Mouse (Mus musculus) C2C12 (cell line): Measurements from ENCODE around the gene Ston2. TPM values are rescaled to one million over a fixed set of nuclear protein-coding genes. Genes with fewer than 3 reads are reported as not detected.

Source experiments
- H3K27me3 ChIP-seq: one replicate; pipeline ENCODE4 v1.6.1; 2011; ENCODE audit not compliant: control insufficient read depth, insufficient read depth, insufficient read length
- H3K36me3 ChIP-seq: one replicate; pipeline ENCODE4 v1.6.1; 2011; ENCODE audit not compliant: control insufficient read depth, insufficient read depth
- H3K4me3 ChIP-seq: one replicate; pipeline ENCODE4 v1.5.1; 2011; ENCODE audit warnings: mild to moderate bottlenecking, control low read depth; ENCODE audit not compliant: poor library complexity, insufficient read depth, severe bottlenecking
- H3K79me2 ChIP-seq: one replicate; pipeline ENCODE4 v1.6.1; 2011; ENCODE audit not compliant: control insufficient read depth, insufficient read depth
- H3K79me3 ChIP-seq: one replicate; pipeline ENCODE4 v1.6.1; 2011; ENCODE audit warnings: low read depth, control low read depth
- H3ac ChIP-seq: one replicate; pipeline ENCODE3; 2011; ENCODE audit warnings: low read depth; ENCODE audit not compliant: control insufficient read depth, insufficient read length
- CEBPB ChIP-seq: IDR thresholded peaks from one replicate; pipeline ENCODE4 v1.6.1; 2011; ENCODE audit warnings: low read depth, mild to moderate bottlenecking, control low read depth, moderate library complexity
- CTCF ChIP-seq: IDR thresholded peaks from one replicate; pipeline ENCODE4 v1.5.1; 2011; ENCODE audit not compliant: control insufficient read depth, insufficient read depth, insufficient read length
- FOSL1 ChIP-seq: IDR thresholded peaks from one replicate; pipeline ENCODE4 v1.8.0; 2011; ENCODE audit warnings: mild to moderate bottlenecking, low read length; ENCODE audit not compliant: poor library complexity, insufficient read depth, severe bottlenecking
- MAX ChIP-seq: IDR thresholded peaks from one replicate; pipeline ENCODE4 v1.6.1; 2011; ENCODE audit warnings: mild to moderate bottlenecking, control low read depth
- MYOD1 ChIP-seq: IDR thresholded peaks from one replicate; pipeline ENCODE4 v1.6.1; 2011; ENCODE audit warnings: low read depth; ENCODE audit not compliant: control insufficient read depth, insufficient read length
- MYOG ChIP-seq: IDR thresholded peaks from one replicate; pipeline ENCODE4 v1.6.1; 2011; ENCODE audit not compliant: control insufficient read depth, insufficient read length; ENCODE audit errors: extremely low read depth
- USF1 ChIP-seq: IDR thresholded peaks from one replicate; pipeline ENCODE4 v1.6.1; 2011; ENCODE audit warnings: low read depth, mild to moderate bottlenecking, control low read depth, moderate library complexity
- polyA plus RNA-seq: library from polyadenylated mRNA; unstranded; fragments of >200 nt; fragmentation: generic; extraction: Trizol; gene quantifications from one replicate; pipeline ENCODE4 v1.2.1, GENCODE M21; 2012; ENCODE audit warnings: missing spikeins

Gene Ston2
- polyA plus RNA-seq, 1 experiment: 11.6 TPM

DNA sequence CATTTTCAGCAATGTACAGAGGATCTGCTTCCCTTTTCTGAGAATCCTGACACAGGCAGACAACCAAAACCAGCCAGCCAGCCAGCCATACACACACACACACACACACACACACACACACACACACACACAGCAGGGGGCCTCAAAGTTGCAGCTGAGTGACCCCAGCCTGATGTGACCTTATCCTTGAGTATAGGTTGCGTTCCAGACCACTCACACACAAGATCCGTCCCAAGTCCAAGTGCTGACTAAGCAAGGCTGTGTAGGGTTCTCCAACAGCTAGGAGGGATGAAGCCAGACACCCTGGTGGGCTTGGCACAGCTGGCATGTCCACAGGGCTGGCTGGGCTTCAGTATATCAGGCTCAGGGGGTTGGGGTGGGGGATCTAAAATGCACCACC, 23.7 kb downstream of the Ston2 start:
- H3K79me2 ChIP-seq: no peaks in the 10 kb centered on the region
- H3K4me3 ChIP-seq: no peak overlapping the region

GRCm38 (mm10) chr12:91759836-91760235, 28.4 kb downstream of the Ston2 start:
- Histone ChIP-seq H3K36me3 (no peaks in the 10 kb centered on the region), H3ac (no peak overlapping the region), H3K27me3 (no peaks in the 10 kb centered on the region), H3K79me2 (no peaks in the 10 kb centered on the region), H3K79me3 (no peaks in the 10 kb centered on the region), H3K4me3 (no peak overlapping the region)
- TF ChIP-seq MAX (no peak), FOSL1 (no peak), MYOG (no peak)

More for the DNA sequence above, 23.7 kb downstream of the Ston2 start:
- no peak for TF ChIP-seq FOSL1
- TF ChIP-seq MYOD1: no peak
- no peaks in the 10 kb centered on the region for H3K36me3 ChIP-seq
- no peak overlapping the region for H3ac ChIP-seq
- H3K79me3 ChIP-seq: no peaks in the 10 kb centered on the region
- H3K27me3 ChIP-seq: no peaks in the 10 kb centered on the region

DNA sequence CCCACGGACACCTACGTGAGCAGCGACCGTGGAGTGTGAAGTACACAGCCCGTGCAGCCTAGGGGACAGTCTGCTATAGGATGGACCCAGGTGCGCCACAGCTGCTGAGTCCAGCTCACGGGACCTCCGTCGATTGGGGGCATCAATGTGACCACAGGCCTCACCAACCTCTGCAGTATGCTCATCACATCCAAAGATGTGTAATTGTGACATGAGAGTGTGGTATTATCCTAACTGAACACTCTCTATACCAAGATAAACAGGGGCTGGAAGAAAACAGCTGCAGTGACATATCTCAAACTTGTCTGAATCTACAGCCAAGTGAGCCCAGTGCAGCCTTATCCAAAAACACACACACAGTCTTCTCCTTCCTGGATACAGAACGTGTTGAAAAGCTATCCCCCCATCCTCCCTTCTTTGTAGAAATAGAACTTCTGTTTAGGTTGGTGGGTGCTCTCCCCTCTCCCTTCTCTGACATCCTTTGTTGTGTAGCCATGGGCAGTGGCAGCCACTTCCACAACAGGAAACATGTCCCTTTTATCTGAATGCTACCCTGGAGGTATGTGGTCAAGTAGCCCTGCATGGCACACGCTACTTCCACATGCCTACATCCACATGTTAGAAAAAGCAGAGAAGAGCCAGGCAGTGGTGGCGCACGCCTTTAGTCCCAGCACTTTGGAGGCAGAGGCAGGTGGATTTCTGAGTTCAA, 30.2 kb downstream of the Ston2 start:
- H3ac ChIP-seq: no peak overlapping the region
- no peak for TF ChIP-seq MAX
- TF ChIP-seq USF1: no peak
- no peak for TF ChIP-seq MYOD1
- no peak for TF ChIP-seq MYOG
- TF ChIP-seq CEBPB: no peak
- no peak for TF ChIP-seq CTCF
- no peak for TF ChIP-seq FOSL1
- H3K79me2 ChIP-seq: no peaks in the 10 kb centered on the region
- H3K27me3 ChIP-seq: no peaks in the 10 kb centered on the region
- no peaks in the 10 kb centered on the region for H3K79me3 ChIP-seq
- no peaks in the 10 kb centered on the region for H3K36me3 ChIP-seq
- H3K4me3 ChIP-seq: no peak overlapping the region

- no peak overlapping the region for H3K4me3 ChIP-seq
- TF ChIP-seq MYOD1 (no peak), CTCF (no peak), FOSL1 (no peak), USF1 (no peak), MAX (no peak), CEBPB (no peak), MYOG (no peak)
- H3K27me3 ChIP-seq: no peaks in the 10 kb centered on the region
- H3ac ChIP-seq: no peak overlapping the region
- no peaks in the 10 kb centered on the region for H3K36me3 ChIP-seq
- no peaks in the 10 kb centered on the region for H3K79me2 ChIP-seq
- no peaks in the 10 kb centered on the region for H3K79me3 ChIP-seq
Measured at GRCm38 (mm10) chr12:91756562-91757166, 31.5 kb downstream of the Ston2 start.

DNA sequence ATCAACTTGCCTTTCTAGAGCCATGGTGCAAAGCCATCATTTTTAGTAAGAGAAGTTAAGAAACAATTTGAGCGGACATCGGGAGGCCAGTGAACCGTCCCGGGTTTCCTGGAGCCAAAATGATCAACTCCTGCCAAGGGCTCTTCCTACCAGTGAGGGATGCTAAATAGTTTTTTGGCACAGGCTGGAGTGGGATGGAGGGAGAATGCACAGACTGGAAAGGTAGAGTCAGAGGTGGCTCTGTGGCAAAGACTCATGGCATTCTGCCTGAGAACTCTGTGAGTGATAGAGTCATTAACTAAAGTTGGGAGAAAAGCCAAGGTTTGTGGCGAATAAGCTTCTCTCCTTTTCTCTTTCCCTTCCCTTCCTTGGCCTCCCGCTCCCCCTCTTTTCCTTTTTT, 33.6 kb downstream of the Ston2 start:
- TF ChIP-seq USF1: no peak
- TF ChIP-seq CTCF: no peak
- TF ChIP-seq FOSL1: no peak
- TF ChIP-seq MYOD1: no peak
- TF ChIP-seq MAX: no peak
- H3K79me3 ChIP-seq: no peaks in the 10 kb centered on the region
- H3K27me3 ChIP-seq: no peaks in the 10 kb centered on the region
- H3ac ChIP-seq: no peak overlapping the region
- no peaks in the 10 kb centered on the region for H3K79me2 ChIP-seq
- H3K36me3 ChIP-seq: no peaks in the 10 kb centered on the region
- no peak overlapping the region for H3K4me3 ChIP-seq

DNA sequence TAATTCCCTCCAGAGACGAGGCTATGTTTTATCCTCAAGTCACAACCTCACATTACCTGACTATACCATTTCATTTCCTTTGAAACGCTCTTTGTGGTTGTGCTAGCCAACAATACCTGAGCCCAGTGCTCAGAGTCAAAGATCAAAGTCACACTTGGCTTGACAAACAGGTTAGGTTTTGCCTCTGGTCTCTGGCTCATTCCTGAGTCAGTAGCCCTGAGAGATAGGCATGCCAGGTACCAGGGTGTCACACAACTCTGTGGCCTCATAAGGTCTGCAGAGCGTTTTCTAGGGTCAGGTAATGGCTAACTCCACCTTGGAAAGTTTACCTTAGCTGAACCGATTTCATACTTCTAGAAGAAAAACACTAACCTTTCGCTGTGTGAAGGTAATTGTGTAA, 35.5 kb downstream of the Ston2 start:
- Histone ChIP-seq H3K36me3 (no peaks in the 10 kb centered on the region), H3K27me3 (no peaks in the 10 kb centered on the region), H3K4me3 (no peak overlapping the region), H3ac (no peak overlapping the region), H3K79me2 (no peaks in the 10 kb centered on the region), H3K79me3 (no peaks in the 10 kb centered on the region)
- TF ChIP-seq MAX: no peak
- no peak for TF ChIP-seq FOSL1
- no peak for TF ChIP-seq USF1
- no peak for TF ChIP-seq MYOD1
- TF ChIP-seq MYOG: no peak
- no peak for TF ChIP-seq CTCF
- no peak for TF ChIP-seq CEBPB
